Mouse (Mus musculus): ENCODE data around the gene Patl2. TPM values are rescaled to one million over a fixed set of nuclear protein-coding genes. Genes with fewer than 3 reads are reported as not detected.
"Not testable (repeated sequence)": the region's sequence is repeated elsewhere in the genome, so short reads cannot be mapped to it uniquely, and the experiment has no call there.

Patl2 gene
- polyA plus RNA-seq, 1 experiment from 2014 or later = not detected

DNA sequence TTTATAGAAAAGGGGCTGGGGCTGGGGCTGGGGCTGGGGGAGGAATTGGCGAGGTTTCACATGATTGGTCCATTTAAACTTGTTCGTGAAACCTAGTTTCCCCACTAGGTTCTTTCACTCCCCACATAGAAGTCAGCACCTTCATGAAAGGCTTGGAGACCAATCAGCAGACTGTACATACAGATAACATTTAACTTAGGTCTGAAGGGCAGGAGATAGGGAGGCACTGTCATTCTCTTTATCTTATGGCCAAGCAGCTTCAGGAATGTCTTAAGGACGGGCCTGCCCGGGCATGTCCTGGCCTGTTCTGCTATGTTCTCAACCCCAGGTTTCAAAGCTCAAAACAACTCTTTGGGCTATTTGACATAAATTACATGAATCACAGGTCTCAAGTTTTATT is 31.1 kb upstream of the Patl2 start:
- H3K9me3 ChIP-seq (replicated peaks); H3K9ac ChIP-seq; H3K27me3 ChIP-seq; H3K36me3 ChIP-seq; H3K4me1 ChIP-seq; ATAC-seq (replicated peaks; ENCODE audit: low FRiP score); H3K4me3 ChIP-seq (replicated peaks); H3K27ac ChIP-seq; H3K4me2 ChIP-seq: not testable (repeated sequence)
- 92% methylated on average over 4 of the region's 4 CpGs for WGBS

DNA sequence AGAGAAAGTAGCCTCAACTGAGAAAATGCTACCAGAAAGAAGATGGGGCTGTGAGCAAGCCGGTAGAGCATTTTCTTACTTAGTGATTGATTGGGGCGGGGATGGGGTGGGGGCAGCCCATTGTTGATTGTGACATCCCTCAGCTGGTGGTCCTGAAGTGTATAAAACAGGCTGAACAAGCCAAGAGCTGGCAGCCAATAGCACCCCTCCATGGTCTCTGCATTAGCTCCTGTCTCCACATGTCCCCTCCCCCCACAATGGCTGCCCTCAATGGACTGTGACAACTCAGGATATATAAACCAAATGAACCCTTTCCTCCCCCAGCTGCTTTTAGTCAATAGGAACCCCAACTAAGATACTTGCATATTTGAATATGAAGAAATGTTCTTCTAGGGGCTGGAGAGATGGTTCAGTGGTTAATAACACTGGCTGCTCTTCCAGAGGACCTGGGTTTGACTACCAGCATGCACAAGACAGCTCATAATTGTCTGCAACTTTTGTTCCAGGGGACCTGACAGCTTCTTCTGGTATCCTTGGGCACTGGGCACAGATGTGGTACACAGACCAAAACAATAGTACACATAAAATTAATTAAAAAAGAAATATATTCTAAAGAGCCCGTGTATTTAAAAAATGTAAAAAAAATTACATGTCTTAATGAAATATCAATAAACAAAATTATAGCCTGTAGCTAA is 24.7 kb upstream of the Patl2 start:
- H3K4me3 ChIP-seq (replicated peaks) = no peak overlapping the region
- H3K36me3 ChIP-seq = no peaks in the 10 kb centered on the region
- H3K27me3 ChIP-seq = no peaks in the 10 kb centered on the region
- H3K9ac ChIP-seq = no peak overlapping the region
- 69% methylated on average over 3 of the region's 3 CpGs for WGBS
- H3K4me2 ChIP-seq = no peak overlapping the region
- H3K27ac ChIP-seq = no peak overlapping the region
- no peaks in the 10 kb centered on the region for H3K4me1 ChIP-seq
- H3K9me3 ChIP-seq (replicated peaks) = no peaks in the 10 kb centered on the region
- no peak for ATAC-seq (replicated peaks; ENCODE audit: low FRiP score)

- H3K9me3 ChIP-seq (replicated peaks) = no peaks in the 10 kb centered on the region
- H3K9ac ChIP-seq = no peak overlapping the region
- ATAC-seq (replicated peaks; ENCODE audit: low FRiP score) = no peak
- H3K27ac ChIP-seq = no peak overlapping the region
- H3K27me3 ChIP-seq = no peaks in the 10 kb centered on the region
- WGBS = 52% methylated on average over 2 of the region's 2 CpGs
- H3K4me2 ChIP-seq = no peak overlapping the region
- no peaks in the 10 kb centered on the region for H3K4me1 ChIP-seq
- no peak overlapping the region for H3K4me3 ChIP-seq (replicated peaks)
- no peaks in the 10 kb centered on the region for H3K36me3 ChIP-seq
These were observed 20.6 kb upstream of the Patl2 start for GRCm38 (mm10) chr2:122206440-122207107.

DNA sequence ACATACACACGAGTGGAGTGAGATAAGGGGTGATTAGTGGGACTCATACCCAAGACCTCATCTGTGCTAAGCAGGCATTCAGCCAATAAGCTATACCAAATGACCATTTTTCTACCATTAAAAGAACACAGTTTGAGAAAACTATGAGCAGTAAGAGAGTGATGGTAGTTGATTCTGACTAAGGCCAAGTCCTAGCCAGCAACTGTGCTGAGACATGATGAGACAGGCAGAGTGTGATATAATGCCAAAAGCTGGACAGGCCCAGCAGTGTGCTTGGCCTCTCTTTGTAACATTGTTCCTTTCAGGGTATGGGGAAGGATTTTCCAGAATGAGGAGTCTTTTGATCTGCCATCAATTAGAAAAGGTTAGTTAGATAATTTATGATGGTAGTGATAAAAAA is 15.5 kb upstream of the Patl2 start:
- no peak for ATAC-seq (replicated peaks; ENCODE audit: low FRiP score)
- no peak overlapping the region for H3K4me3 ChIP-seq (replicated peaks)
- no peak overlapping the region for H3K27ac ChIP-seq
- WGBS = 78% methylated on average over 1 of the region's 1 CpGs
- no peaks in the 10 kb centered on the region for H3K9me3 ChIP-seq (replicated peaks)
- no peaks in the 10 kb centered on the region for H3K4me1 ChIP-seq
- no peaks in the 10 kb centered on the region for H3K27me3 ChIP-seq
- no peak overlapping the region for H3K4me2 ChIP-seq
- H3K36me3 ChIP-seq = no peaks in the 10 kb centered on the region
- no peak overlapping the region for H3K9ac ChIP-seq

- Histone ChIP-seq H3K27me3 (no peaks in the 10 kb centered on the region), H3K9ac (no peak overlapping the region), H3K27ac (no peak overlapping the region), H3K36me3 (no peaks in the 10 kb centered on the region), H3K4me1 (no peaks in the 10 kb centered on the region), H3K9me3 (replicated peaks) (no peaks in the 10 kb centered on the region), H3K4me3 (replicated peaks) (no peak overlapping the region), H3K4me2 (no peak overlapping the region)
- 0 out of 2 replicates have a peak, but pooled peaks have one; percentile 9 for ATAC-seq (replicated peaks; ENCODE audit: low FRiP score)
- WGBS = 62% methylated on average over 1 of the region's 1 CpGs
These were observed 8.5 kb upstream of the Patl2 start for GRCm38 (mm10) chr2:122194509-122194929.

DNA sequence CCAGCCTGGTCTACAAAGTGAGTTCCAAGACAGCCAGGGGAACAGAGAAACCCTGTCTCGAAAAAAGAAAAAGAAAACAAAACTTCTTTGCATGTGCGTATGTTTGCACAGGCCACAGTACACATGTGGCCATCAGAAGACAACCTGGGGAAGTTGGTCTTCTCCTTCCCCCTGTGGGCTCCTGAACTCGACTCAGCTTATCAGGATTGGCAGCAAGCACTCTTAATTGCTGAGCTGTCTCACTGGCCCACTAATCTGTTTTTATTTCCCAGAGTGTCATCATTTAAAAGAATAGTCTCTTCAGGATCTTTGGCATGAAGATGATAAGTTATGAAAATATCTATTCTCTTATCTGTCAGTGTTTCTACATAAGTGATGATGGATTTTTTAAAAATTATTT is 5.9 kb upstream of the Patl2 start:
- ATAC-seq (replicated peaks; ENCODE audit: low FRiP score) = no peak
- no peak overlapping the region for H3K4me3 ChIP-seq (replicated peaks)

DNA sequence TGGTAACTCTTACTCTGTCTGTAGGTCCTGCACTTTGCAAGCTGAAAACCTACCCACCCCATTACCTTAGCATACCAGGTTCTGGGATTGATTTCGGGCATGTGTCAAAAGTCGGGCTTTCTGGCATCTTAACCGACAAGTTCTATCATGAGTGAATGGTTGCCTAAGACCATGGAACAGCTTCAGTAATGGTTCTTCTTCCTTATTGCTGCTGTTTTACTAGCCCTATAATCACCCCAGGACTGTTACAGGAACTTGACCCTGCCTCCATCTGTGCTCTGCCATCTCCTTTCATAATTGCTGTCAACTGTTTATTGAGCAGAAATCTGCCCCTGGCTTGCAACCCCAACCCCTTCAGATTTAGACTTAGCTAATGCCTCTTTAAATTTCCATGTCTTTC is 762 bp upstream of the Patl2 start:
- Histone ChIP-seq H3K4me2 (no peak overlapping the region), H3K4me3 (replicated peaks) (no peak overlapping the region), H3K9me3 (replicated peaks) (no peaks in the 10 kb centered on the region), H3K9ac (no peak overlapping the region), H3K27me3 (no peaks in the 10 kb centered on the region), H3K36me3 (no peaks in the 10 kb centered on the region), H3K27ac (no peak overlapping the region), H3K4me1 (no peaks in the 10 kb centered on the region)
- ATAC-seq (replicated peaks; ENCODE audit: low FRiP score) = no peak
- WGBS = 90% methylated on average over 3 of the region's 3 CpGs

More for the DNA sequence above, 5.9 kb upstream of the Patl2 start:
- no peaks in the 10 kb centered on the region for H3K36me3 ChIP-seq
- no peak overlapping the region for H3K27ac ChIP-seq
- no peaks in the 10 kb centered on the region for H3K9me3 ChIP-seq (replicated peaks)
- H3K27me3 ChIP-seq = no peaks in the 10 kb centered on the region
- WGBS = 72% methylated on average over 3 of the region's 3 CpGs
- no peaks in the 10 kb centered on the region for H3K4me1 ChIP-seq
- no peak overlapping the region for H3K4me2 ChIP-seq
- H3K9ac ChIP-seq = no peak overlapping the region

GRCm38 (mm10) chr2:122185086-122185485 is 903 bp downstream of the Patl2 start:
- WGBS = 88% methylated on average over 4 of the region's 4 CpGs
- Histone ChIP-seq H3K4me1 (no peaks in the 10 kb centered on the region), H3K27me3 (no peaks in the 10 kb centered on the region), H3K9ac (no peak overlapping the region), H3K4me2 (no peak overlapping the region), H3K9me3 (replicated peaks) (no peaks in the 10 kb centered on the region), H3K36me3 (no peaks in the 10 kb centered on the region), H3K27ac (no peak overlapping the region), H3K4me3 (replicated peaks) (no peak overlapping the region)
- ATAC-seq (replicated peaks; ENCODE audit: low FRiP score) = no peak

GRCm38 (mm10) chr2:122180051-122180822 is 5.8 kb downstream of the Patl2 start:
- no peaks in the 10 kb centered on the region for H3K36me3 ChIP-seq
- no peaks in the 10 kb centered on the region for H3K4me1 ChIP-seq
- H3K9me3 ChIP-seq (replicated peaks) = no peaks in the 10 kb centered on the region
- H3K4me3 ChIP-seq (replicated peaks) = no peak overlapping the region
- no peak overlapping the region for H3K9ac ChIP-seq
- no peak overlapping the region for H3K4me2 ChIP-seq
- WGBS = 78% methylated on average over 8 of the region's 8 CpGs
- no peak overlapping the region for H3K27ac ChIP-seq
- ATAC-seq (replicated peaks; ENCODE audit: low FRiP score) = no peak
- H3K27me3 ChIP-seq = no peaks in the 10 kb centered on the region

- H3K9me3 ChIP-seq (replicated peaks) = no peaks in the 10 kb centered on the region
- no peak overlapping the region for H3K4me2 ChIP-seq
- H3K27me3 ChIP-seq = no peaks in the 10 kb centered on the region
- no peak for ATAC-seq (replicated peaks; ENCODE audit: low FRiP score)
- no peak overlapping the region for H3K27ac ChIP-seq
- no peaks in the 10 kb centered on the region for H3K4me1 ChIP-seq
- 81% methylated on average over 2 of the region's 2 CpGs for WGBS
- no peak overlapping the region for H3K9ac ChIP-seq
- H3K36me3 ChIP-seq = no peaks in the 10 kb centered on the region
- H3K4me3 ChIP-seq (replicated peaks) = no peak overlapping the region
These were observed 13.8 kb downstream of the Patl2 start for GRCm38 (mm10) chr2:122172188-122172587.

DNA sequence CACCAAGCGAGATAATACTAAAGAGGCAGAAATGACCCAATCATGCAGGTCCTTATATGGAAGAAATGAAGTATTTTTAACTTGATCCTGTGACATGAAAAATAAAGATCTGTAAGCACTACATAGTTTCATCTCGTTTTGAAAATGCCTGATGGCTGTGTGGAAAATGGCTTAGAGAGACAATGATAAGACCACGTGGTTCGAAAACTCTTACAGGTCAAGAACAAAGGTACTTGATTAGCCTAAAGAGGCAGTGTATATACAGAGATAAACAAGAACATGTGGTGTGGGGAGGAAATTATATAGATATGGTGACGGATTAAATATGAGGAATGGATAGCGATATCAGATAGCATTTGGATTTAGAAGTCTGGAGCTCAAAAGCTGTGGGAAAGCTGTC is 14.7 kb downstream of the Patl2 start:
- no peaks in the 10 kb centered on the region for H3K4me1 ChIP-seq
- H3K9me3 ChIP-seq (replicated peaks) = no peaks in the 10 kb centered on the region
- no peaks in the 10 kb centered on the region for H3K27me3 ChIP-seq
- H3K27ac ChIP-seq = no peak overlapping the region
- no peak overlapping the region for H3K4me3 ChIP-seq (replicated peaks)
- WGBS = 84% methylated on average over 6 of the region's 6 CpGs
- H3K9ac ChIP-seq = no peak overlapping the region
- no peak for ATAC-seq (replicated peaks; ENCODE audit: low FRiP score)
- no peak overlapping the region for H3K4me2 ChIP-seq
- H3K36me3 ChIP-seq = no peaks in the 10 kb centered on the region

DNA sequence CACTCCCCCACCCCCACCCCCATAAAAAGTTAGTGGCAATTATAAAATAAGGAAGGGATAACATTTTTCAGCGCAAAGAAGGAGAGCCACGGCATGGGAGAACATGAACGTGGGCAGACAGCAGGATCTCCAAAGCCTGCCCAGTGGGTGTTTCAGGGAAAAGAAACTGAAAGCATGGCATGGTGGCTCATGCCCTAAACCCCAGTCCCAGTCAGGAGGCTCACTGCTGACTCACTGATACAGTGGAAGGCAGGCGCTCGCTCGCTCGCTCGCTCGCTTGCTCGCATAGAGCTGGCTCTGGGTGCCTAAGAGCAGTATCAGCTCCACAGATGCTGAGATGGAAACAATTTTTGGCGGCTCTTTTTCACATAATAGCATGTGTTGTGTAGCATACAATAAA is 21.7 kb downstream of the Patl2 start:
- ATAC-seq (replicated peaks; ENCODE audit: low FRiP score) = no peak
- Histone ChIP-seq H3K4me2 (no peak overlapping the region), H3K36me3 (no peaks in the 10 kb centered on the region), H3K9ac (no peak overlapping the region), H3K4me1 (peaks cover 6% of the 10 kb centered on the region), H3K4me3 (replicated peaks) (no peak overlapping the region), H3K9me3 (replicated peaks) (no peaks in the 10 kb centered on the region), H3K27me3 (no peaks in the 10 kb centered on the region), H3K27ac (no peak overlapping the region)
- 82% methylated on average over 11 of the region's 11 CpGs for WGBS

Data from kidney, embryonic 15.5 days (tissue).